Comparison of ENCODE assay signal across 12 mouse cellular contexts in genomic region chr1:162075831-162076230, GRCm38 (mm10).
DNase-seq lines count a peak whose midpoint lies in the region; ATAC-seq and TF ChIP-seq lines count a peak whose summit lies in the region.
"Had no signal": no experiment of that assay in that cellular context is flagged by ENCODE, and none has a peak within 500 bp of the region (broad histone marks: within the 10 kb centered on the region; RNA-seq: fewer than 3 reads in every experiment).

No protein-coding gene starts in this region.

- no peak overlapping the region for H3K9ac ChIP-seq in forebrain, postnatal 0 days
- no peak overlapping the region for H3K9ac ChIP-seq in forebrain, embryonic 13.5 days
- no peak overlapping the region for H3K9ac ChIP-seq in kidney, postnatal 0 days (ENCODE audit: low read depth, low read length)
- no peak overlapping the region for H3K9ac ChIP-seq in neural tube, embryonic 15.5 days (replicated peaks)
- H3K9ac ChIP-seq: hindbrain, embryonic 14.5 days; liver, embryonic 12.5 days had no signal

- peak; percentile 25; the same call in 1 of the 2 replicates for ATAC-seq in forebrain, postnatal 0 days
- ATAC-seq in forebrain, embryonic 13.5 days: no peak
- no peak for ATAC-seq in kidney, postnatal 0 days (replicated peaks; ENCODE audit: low FRiP score, low read depth)
- ATAC-seq in neural tube, embryonic 15.5 days (ENCODE audit: low FRiP score): no peak
- ATAC-seq: liver, embryonic 12.5 days had no signal

- H3K4me3 ChIP-seq in forebrain, postnatal 0 days (ENCODE audit: low read depth, low read length): no peak overlapping the region
- no peak overlapping the region for H3K4me3 ChIP-seq in forebrain, embryonic 13.5 days
- no peak overlapping the region for H3K4me3 ChIP-seq in kidney, postnatal 0 days (replicated peaks; ENCODE audit: low read depth, low read length)
- H3K4me3 ChIP-seq in embryonic fibroblast, embryonic 13.5 days (ENCODE audit: insufficient read depth, low read length): no peak overlapping the region
- no peak overlapping the region for H3K4me3 ChIP-seq in neural tube, embryonic 15.5 days (replicated peaks)
- H3K4me3 ChIP-seq: liver, embryonic 12.5 days had no signal

- WGBS in forebrain, postnatal 0 days: 54% methylated on average over 10 of the region's 10 CpGs
- 76% methylated on average over 10 of the region's 10 CpGs for WGBS in forebrain, embryonic 13.5 days
- 61% methylated on average over 10 of the region's 10 CpGs for WGBS in kidney, postnatal 0 days
- 66% methylated on average over 10 of the region's 10 CpGs for WGBS in neural tube, embryonic 15.5 days

- H3K9me3 ChIP-seq in forebrain, postnatal 0 days (ENCODE audit: low read length): no peaks in the 10 kb centered on the region
- no peaks in the 10 kb centered on the region for H3K9me3 ChIP-seq in forebrain, embryonic 13.5 days (replicated peaks)
- no peaks in the 10 kb centered on the region for H3K9me3 ChIP-seq in kidney, postnatal 0 days (replicated peaks; ENCODE audit: low read length)
- no peaks in the 10 kb centered on the region for H3K9me3 ChIP-seq in neural tube, embryonic 15.5 days (replicated peaks)
- H3K9me3 ChIP-seq: liver, embryonic 12.5 days had no signal

- H3K27me3 ChIP-seq in forebrain, postnatal 0 days (ENCODE audit: insufficient read depth, low read length): no peaks in the 10 kb centered on the region
- no peaks in the 10 kb centered on the region for H3K27me3 ChIP-seq in forebrain, embryonic 13.5 days
- no peaks in the 10 kb centered on the region for H3K27me3 ChIP-seq in kidney, postnatal 0 days (ENCODE audit: insufficient read depth, low read length)
- H3K27me3 ChIP-seq in neural tube, embryonic 15.5 days (replicated peaks): no peaks in the 10 kb centered on the region
- H3K27me3 ChIP-seq: liver, embryonic 12.5 days had no signal

- no peak overlapping the region for H3K4me2 ChIP-seq in forebrain, postnatal 0 days (ENCODE audit: low read depth)
- no peak overlapping the region for H3K4me2 ChIP-seq in forebrain, embryonic 13.5 days
- H3K4me2 ChIP-seq in kidney, postnatal 0 days (ENCODE audit: low read length): no peak overlapping the region
- H3K4me2 ChIP-seq in neural tube, embryonic 15.5 days: no peak overlapping the region
- H3K4me2 ChIP-seq: hindbrain, embryonic 14.5 days; liver, embryonic 12.5 days had no signal

- H3K4me1 ChIP-seq in forebrain, postnatal 0 days (ENCODE audit: insufficient read depth): no peaks in the 10 kb centered on the region
- H3K4me1 ChIP-seq in forebrain, embryonic 13.5 days: 0 out of 2 replicates have a peak, but pooled peaks cover 6% of the 10 kb centered on the region
- H3K4me1 ChIP-seq in kidney, postnatal 0 days (replicated peaks; ENCODE audit: insufficient read depth, low read length): no peaks in the 10 kb centered on the region; the same call in 1 of the 2 replicates
- peaks cover 23% of the 10 kb centered on the region for H3K4me1 ChIP-seq in embryonic fibroblast, embryonic 13.5 days (ENCODE audit: control insufficient read depth, insufficient read depth, low read length)
- peaks cover 14% of the 10 kb centered on the region for H3K4me1 ChIP-seq in neural tube, embryonic 15.5 days
- H3K4me1 ChIP-seq: liver, embryonic 12.5 days had no signal

- H3K36me3 ChIP-seq in forebrain, postnatal 0 days (ENCODE audit: insufficient read depth): no peaks in the 10 kb centered on the region
- H3K36me3 ChIP-seq in forebrain, embryonic 13.5 days (ENCODE audit: poor library complexity, severe bottlenecking): no peaks in the 10 kb centered on the region
- H3K36me3 ChIP-seq in kidney, postnatal 0 days (ENCODE audit: insufficient read depth, low read length): no peaks in the 10 kb centered on the region
- no peaks in the 10 kb centered on the region for H3K36me3 ChIP-seq in neural tube, embryonic 15.5 days
- H3K36me3 ChIP-seq: liver, embryonic 12.5 days had no signal

- no peak overlapping the region for H3K27ac ChIP-seq in forebrain, postnatal 0 days (ENCODE audit: low read depth, low read length)
- no peak overlapping the region for H3K27ac ChIP-seq in forebrain, embryonic 13.5 days
- peak overlapping the region; percentile 73 for H3K27ac ChIP-seq in kidney, postnatal 0 days
- peak overlapping the region; percentile 99 for H3K27ac ChIP-seq in embryonic fibroblast, embryonic 13.5 days (ENCODE audit: insufficient read depth, low read length)
- H3K27ac ChIP-seq in neural tube, embryonic 15.5 days (replicated peaks): peak overlapping the region; percentile 42; the same call in 1 of the 2 replicates
- H3K27ac ChIP-seq: hindbrain, embryonic 14.5 days; liver, embryonic 12.5 days had no signal

- TF ChIP-seq POLR2A in embryonic fibroblast, embryonic 13.5 days (IDR thresholded peaks at IDR 0.05; ENCODE audit: low read depth, low read length): peak; percentile 44; the same call in 1 of the 2 replicates

- TF ChIP-seq CTCF in forebrain, postnatal 0 days (IDR thresholded peaks at IDR 0.05; ENCODE audit: low read depth): no peak
- TF ChIP-seq CTCF in kidney, postnatal 0 days (IDR thresholded peaks at IDR 0.05; ENCODE audit: low read depth): no peak
- no peak for TF ChIP-seq CTCF in embryonic fibroblast, embryonic 13.5 days (IDR thresholded peaks at IDR 0.05; ENCODE audit: borderline replicate concordance, insufficient read depth, low read length)

- peak; percentile 8 for DNase-seq in forebrain, postnatal 0 days
- no peak for DNase-seq in kidney, postnatal 0 days (ENCODE audit: low spot score)
- no peak for DNase-seq in kidney, postnatal 4 days
- DNase-seq in cerebellum, adult 11 months: no peak
- DNase-seq in gastrocnemius, postnatal 25 days: no peak
- DNase-seq: gastrocnemius, postnatal 10 days; thymus, postnatal 14 days had no signal

Comparison
In these comparisons a context has a peak if more than half of its experiments do, and no peak if none do; other contexts are left out.
1. H3K27ac ChIP-seq: peak in kidney, postnatal 0 days (single experiment), embryonic fibroblast, embryonic 13.5 days (single experiment) and neural tube, embryonic 15.5 days (single experiment); none in forebrain, postnatal 0 days (single experiment) and forebrain, embryonic 13.5 days (single experiment).